Mouse (Mus musculus) forebrain, embryonic 12.5 days (tissue): ENCODE results near the gene Ftsj1. TPM values are rescaled to one million over a fixed set of nuclear protein-coding genes. Genes with fewer than 3 reads are reported as not detected.
A peak's percentile ranks its signal among the peaks of the same experiment; 100 is the strongest.

Experiments
- ATAC-seq: fragments of 200-750 bp; cut with Nextera tagmentation; 2 replicates; pipeline ENCODE4 v1.8.0; 2017; ENCODE audit warnings: moderate TSS enrichment; ENCODE audit not compliant: low FRiP score
- H3K27ac ChIP-seq: fragments of 300-500 bp; sonication (generic); 2 replicates; pipeline ENCODE4 v1.5.1; 2016; ENCODE audit warnings: mild to moderate bottlenecking
- H3K27me3 ChIP-seq: fragments of 300-500 bp; sonication (generic); 2 replicates; pipeline ENCODE4 v1.6.1; 2016; ENCODE audit warnings: mild to moderate bottlenecking
- H3K36me3 ChIP-seq: fragments of 300-500 bp; sonication (generic); replicated peaks from 2 replicates; pipeline ENCODE4 v1.6.1; 2016; ENCODE audit warnings: mild to moderate bottlenecking
- H3K4me1 ChIP-seq: fragments of 300-500 bp; sonication (generic); 2 replicates; pipeline ENCODE4 v1.6.1; 2016
- H3K4me2 ChIP-seq: fragments of 300-500 bp; sonication (generic); 2 replicates; pipeline ENCODE4 v1.6.1; 2016; ENCODE audit warnings: mild to moderate bottlenecking, moderate library complexity
- H3K4me3 ChIP-seq: fragments of 300-500 bp; sonication (generic); replicated peaks from 2 replicates; pipeline ENCODE4 v1.5.1; 2016; ENCODE audit warnings: mild to moderate bottlenecking
- H3K9ac ChIP-seq: fragments of 300-500 bp; sonication (generic); 2 replicates; pipeline ENCODE4 v1.6.1; 2016; ENCODE audit warnings: mild to moderate bottlenecking
- H3K9me3 ChIP-seq: fragments of 300-500 bp; sonication (generic); 2 replicates; pipeline ENCODE4 v1.6.1; 2016
- WGBS: fragments of 180-500 bp; shearing (Covaris S2); methylation state at CpG from one replicate; pipeline ENCODE4 v1.1.7; 2016; 5-methylcytosine and 5-hydroxymethylcytosine counted together
- polyA plus RNA-seq: library from polyadenylated mRNA; unstranded; fragments of >200 nt; fragmentation: Nextera tagmentation; extraction: Ambion mirVana; gene quantifications from 2 replicates; pipeline ENCODE4 v1.2.1, GENCODE M21; 2016

Ftsj1 gene
- polyA plus RNA-seq, 1 experiment from 2014 or later: 44.8 TPM

DNA sequence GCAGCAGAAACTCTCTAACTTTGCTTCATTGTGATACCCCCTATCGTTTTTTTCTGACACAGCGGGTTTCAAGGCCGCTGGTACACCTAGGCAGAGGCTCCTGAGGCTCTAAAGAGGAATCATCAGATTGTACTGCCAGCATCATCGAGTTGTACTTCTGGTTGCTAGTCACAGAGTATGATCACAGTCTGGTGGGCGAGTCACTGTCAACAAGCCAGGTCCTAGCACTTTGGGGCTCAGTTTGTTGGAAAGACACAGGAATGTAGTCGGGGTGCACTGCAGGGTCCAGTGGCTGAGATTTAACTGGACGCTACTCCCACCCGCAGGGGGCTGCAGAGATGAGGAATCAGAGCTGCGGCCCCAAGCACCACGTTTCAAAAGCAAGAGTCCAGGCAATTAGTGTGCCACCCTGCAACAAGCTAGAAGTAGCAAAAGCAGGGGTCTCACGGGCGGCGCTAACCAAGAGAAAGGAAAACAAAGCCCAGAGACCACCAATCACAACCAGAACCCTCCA is 60.0 kb downstream of the Ftsj1 start:
- Histone ChIP-seq H3K27ac (peak overlapping the region; percentile 79; the same call in 1 of the 2 replicates), H3K36me3 (no peaks in the 10 kb centered on the region)

More for the DNA sequence above, 60.0 kb downstream of the Ftsj1 start:
- whole genome bisulfite sequencing: 19% methylated on average over 13 of the region's 13 CpGs
- Histone ChIP-seq H3K27me3 (no peaks in the 10 kb centered on the region), H3K4me1 (peaks cover 4% of the 10 kb centered on the region; the same call in 1 of the 2 replicates), H3K9ac (peak overlapping the region; percentile 50), H3K4me3 (peak overlapping the region; percentile 48), H3K4me2 (peak overlapping the region; percentile 55), H3K9me3 (no peaks in the 10 kb centered on the region)
- no peak; the same call in 1 of the 2 replicates for ATAC-seq

Other genes with a start within 250 kb of the Ftsj1 start
- gene Glod5, start 233.9 kb downstream of the Ftsj1 start, polyA plus RNA-seq: 0.31 and 0.42 TPM in 2 replicates
- 83.3 and 87.9 TPM in 2 replicates for gene Suv39h1, start 177.6 kb downstream of the Ftsj1 start, polyA plus RNA-seq
- gene Was, start 161.9 kb downstream of the Ftsj1 start, polyA plus RNA-seq: 0.09 and 0.17 TPM in 2 replicates
- gene Wdr13, start 119.5 kb downstream of the Ftsj1 start, polyA plus RNA-seq: 38.6 and 39.1 TPM in 2 replicates
- gene Rbm3, start 106.5 kb downstream of the Ftsj1 start, polyA plus RNA-seq: 484 and 498 TPM in 2 replicates
- gene Tbc1d25, start 76.2 kb downstream of the Ftsj1 start, polyA plus RNA-seq: 13.5 and 14.3 TPM in 2 replicates
- gene Ebp, start 58.9 kb downstream of the Ftsj1 start, polyA plus RNA-seq: 19.5 and 25.3 TPM in 2 replicates
- 20.1 and 22.9 TPM in 2 replicates for gene Porcn, start 45.9 kb downstream of the Ftsj1 start, polyA plus RNA-seq
- gene Slc38a5, start 18.7 kb upstream of the Ftsj1 start, polyA plus RNA-seq: 3.3 and 3.9 TPM in 2 replicates
- gene Ssxb10, start 75.0 kb upstream of the Ftsj1 start, polyA plus RNA-seq: not detected in 2 replicates
- gene Ssxb9, start 114.6 kb upstream of the Ftsj1 start, polyA plus RNA-seq: not detected in 2 replicates
- not detected in 2 replicates for gene Ssxb1, start 160.9 kb upstream of the Ftsj1 start, polyA plus RNA-seq
- not detected in 2 replicates for gene Ssxb2, start 209.3 kb upstream of the Ftsj1 start, polyA plus RNA-seq